Mouse (Mus musculus) heart, postnatal 14 days (tissue): ENCODE measurements around the gene Tmem156. TPM values are rescaled to one million over a fixed set of nuclear protein-coding genes. Genes with fewer than 3 reads are reported as not detected.

Source experiments
- DNase-seq, 2 experiments: peaks; one replicate each; pipeline ENCODE4 v3.0.0; 2021 to 2022
- intact Hi-C: fragments of 180-260 bp; cut with DNase I; formaldehyde crosslinking; loops from one replicate; pipeline ENCODE4 v1.15.1; 2025
- total RNA-seq, 2 experiments: library from RNA; stranded (reverse); gene quantifications; 2 replicates each; pipeline ENCODE4 v1.2.3; 2021

The Tmem156 gene
- total RNA-seq, 2 experiments from 2014 or later, result 0.73 TPM; not detected in 1

DNA sequence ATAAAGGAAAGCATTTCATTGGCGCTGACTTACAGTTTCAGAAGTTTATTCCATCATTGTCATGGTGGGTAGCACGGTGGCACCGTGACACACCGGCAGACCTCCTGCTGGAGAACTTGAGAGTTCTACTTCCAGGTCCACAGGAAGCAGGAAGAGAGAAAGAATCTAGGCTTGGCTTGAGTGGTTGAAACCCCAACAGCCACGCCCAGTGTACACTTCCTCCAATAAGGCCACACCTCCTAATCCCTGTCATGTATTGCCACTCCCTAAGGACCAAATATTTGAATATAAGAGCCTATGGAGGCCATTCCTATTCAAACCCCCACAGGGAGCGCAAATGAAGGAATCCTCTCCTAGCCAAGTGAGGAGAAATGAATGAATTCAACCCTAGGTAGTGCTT lies 34.3 kb downstream of the Tmem156 start:
- intact Hi-C loops, result no loop called here
- no peak for DNase-seq

DNA sequence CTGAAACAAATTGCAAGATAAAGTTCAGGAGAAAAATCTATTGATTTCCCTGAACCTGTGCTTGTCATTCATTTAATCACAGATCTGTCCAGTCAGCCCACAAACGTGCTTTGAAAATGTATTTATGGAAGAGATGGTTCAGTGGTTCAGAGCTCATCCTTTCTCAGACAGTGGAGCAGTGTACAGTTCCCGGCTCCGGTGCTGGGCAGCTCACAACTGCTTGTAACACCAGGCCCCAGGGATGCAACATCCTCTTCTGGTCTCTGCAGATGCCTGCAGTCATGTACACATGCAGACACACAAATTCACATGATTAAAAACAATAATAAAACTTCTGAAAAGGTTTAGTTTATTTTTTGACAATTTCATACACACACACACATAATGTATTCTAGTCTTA lies 40.4 kb downstream of the Tmem156 start:
- no peak for DNase-seq
- intact Hi-C loops, result no loop called here

DNA sequence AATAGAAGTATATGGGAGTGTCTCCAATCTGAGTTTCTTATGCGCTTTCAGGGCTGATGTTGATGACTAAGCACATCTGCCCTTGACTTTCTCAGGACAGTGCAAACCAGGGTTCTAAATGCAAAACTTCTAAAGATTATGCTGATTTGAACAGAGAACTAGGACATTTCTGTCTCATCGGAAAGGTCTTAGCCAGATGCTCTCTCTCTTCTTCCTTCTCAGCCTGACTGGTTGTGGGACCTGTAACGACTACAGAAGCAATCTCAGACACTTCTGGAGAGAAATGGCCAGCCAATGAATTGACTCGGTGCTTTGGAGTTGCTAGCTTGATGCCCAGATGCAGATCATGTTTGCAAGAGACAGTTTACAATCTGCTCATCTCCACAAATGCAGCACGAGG lies 42.1 kb downstream of the Tmem156 start:
- DNase-seq, result no peak
- intact Hi-C loops, result no loop called here

DNA sequence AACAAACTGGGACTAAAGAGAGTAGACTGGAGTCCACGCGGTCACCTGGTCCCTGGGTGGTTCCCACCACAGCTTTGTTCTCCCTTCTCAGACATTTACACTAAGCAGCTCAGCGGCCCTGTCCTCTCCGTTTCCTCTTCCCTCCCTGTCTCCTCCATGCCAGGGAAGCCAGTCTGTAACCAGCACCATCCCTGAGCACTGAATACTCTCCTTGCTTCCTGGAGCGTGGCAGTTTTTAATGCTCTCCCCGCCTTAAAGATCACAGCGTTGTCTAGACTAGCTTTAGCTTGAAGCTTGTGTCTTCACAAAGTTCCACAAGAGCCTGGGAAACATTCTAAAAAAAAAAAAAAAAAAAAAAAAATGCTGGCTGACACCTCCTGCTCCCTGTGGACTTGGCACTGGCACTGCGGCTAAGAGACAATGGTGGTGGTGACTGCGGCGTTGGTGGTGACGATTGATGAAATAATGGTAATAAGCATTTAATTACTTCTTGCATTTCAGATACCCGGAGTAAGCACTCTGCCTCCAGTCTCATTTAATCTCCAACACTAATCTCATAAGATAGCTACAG lies 44.6 kb downstream of the Tmem156 start:
- DNase-seq, result no peak
- intact Hi-C loops, result no loop called here

DNA sequence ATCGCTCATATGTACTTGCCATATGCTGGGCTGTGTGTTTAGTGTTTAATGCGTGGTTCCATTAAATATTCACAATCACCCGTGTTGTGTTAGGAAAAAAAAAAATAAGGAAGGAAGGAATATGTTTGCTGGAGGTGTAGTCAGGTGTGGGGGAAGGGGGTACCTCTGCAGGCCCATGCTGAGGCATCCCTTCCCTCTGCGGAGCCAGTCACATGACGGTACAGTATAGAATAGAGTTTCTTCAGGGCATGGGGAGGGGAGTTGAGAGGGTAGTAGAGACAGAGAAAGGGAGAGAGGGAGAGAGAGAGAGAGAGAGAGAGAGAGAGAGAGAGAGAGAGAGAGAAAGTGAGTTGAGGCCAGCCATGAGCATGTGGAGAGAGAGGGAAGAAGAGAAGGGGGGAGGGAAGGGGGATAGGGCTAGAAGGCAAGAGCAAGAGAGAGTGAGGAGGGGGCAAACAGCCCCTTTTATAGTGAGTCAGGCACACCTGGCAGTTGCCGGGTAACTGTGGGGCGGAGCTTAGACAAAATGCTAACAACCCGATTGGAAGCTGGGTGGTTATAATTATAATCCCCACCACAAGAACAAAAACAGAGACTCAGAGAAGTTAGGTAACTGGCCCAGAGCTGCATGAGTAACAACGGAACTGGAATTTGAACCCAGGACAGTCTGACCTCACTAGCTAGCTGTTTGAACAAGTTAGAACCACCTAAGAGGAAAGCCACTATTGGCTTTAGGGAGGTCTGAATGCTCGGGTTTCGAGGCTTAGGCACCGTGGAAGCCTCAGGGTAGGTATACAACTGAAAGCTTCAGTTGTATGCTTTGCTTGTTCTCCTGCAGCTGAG lies 45.3 kb downstream of the Tmem156 start:
- DNase-seq, result no peak
- intact Hi-C loops, result no loop called here

DNA sequence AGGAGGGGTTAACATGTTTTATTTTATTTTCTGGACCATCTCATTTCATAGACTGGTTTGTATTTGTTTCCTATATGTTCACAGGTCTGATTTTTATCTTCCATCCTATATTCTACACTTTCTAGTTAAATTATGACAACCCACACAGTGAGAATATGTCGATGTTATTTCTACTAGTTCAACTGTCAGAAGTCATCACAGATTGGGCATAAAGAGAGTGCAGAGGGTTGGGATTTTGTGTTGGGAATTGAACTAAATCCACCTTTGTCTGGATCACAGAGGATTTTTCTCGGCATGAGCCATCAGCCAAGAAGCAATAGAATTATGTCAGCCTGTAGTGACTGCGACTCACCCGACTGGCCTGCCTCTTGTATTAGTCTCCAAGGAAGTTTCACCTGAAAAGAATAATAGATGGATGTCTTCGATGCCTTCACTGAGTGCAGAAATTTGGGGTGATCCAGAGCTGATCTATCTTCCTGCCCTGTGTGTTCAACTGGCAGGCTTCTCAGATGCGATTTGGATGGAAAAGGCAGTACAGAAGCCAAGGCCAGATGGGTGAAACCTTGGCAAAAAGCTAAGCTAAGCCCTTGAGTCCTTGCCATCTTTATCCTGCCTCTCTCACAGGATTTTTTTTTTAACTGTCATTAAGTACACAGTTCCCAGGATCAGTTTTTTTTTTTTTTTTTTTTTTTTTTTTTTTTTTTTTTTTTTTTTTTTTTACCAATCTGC lies 46.1 kb downstream of the Tmem156 start:
- no peak for DNase-seq
- intact Hi-C loops, result no loop called here

DNA sequence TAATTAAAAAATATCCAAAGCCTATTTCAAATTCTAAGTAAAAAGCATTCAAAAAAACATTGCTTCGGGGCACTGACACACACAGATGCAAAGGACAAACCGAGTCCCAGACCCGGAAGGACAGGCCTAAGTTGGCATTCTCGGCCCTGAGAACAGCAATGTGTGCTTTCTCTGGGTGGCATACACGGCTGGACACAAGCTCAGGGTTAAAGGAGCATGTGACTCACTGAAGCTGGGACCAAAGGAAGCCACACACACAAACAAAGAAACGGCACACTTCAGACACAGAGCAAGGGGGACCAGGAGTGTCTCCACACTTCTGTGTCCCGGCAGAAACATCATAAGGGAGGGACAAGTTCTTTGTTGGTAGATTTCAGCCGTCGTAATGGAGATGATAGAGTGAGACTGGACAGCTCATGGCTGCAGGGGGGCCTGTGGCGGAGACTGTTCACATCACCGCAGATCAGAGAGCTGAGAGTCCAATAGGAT lies 48.5 kb downstream of the Tmem156 start:
- intact Hi-C loops, result no loop called here
- no peak for DNase-seq

DNA sequence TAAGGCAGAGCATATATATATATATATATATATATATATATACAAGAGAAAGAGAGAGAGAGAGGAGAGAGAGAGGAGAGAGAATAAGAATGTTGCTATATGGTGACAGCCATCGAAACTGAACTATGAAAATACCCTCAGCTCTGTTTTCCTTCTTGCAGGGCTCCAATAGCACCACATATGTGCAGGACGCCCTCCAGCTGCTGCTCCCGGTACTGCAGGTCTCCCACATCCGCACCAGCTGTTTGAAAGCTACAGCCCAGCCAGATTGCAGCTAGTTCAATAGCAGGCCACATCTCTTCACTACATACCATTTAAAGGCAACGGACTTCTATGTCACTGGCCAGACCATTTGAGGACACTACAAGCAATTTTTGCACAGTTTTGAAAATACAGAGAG lies 51.5 kb downstream of the Tmem156 start:
- peak in 1 of 2 experiments; percentile 31 for DNase-seq
- intact Hi-C loops, result no loop called here

DNA sequence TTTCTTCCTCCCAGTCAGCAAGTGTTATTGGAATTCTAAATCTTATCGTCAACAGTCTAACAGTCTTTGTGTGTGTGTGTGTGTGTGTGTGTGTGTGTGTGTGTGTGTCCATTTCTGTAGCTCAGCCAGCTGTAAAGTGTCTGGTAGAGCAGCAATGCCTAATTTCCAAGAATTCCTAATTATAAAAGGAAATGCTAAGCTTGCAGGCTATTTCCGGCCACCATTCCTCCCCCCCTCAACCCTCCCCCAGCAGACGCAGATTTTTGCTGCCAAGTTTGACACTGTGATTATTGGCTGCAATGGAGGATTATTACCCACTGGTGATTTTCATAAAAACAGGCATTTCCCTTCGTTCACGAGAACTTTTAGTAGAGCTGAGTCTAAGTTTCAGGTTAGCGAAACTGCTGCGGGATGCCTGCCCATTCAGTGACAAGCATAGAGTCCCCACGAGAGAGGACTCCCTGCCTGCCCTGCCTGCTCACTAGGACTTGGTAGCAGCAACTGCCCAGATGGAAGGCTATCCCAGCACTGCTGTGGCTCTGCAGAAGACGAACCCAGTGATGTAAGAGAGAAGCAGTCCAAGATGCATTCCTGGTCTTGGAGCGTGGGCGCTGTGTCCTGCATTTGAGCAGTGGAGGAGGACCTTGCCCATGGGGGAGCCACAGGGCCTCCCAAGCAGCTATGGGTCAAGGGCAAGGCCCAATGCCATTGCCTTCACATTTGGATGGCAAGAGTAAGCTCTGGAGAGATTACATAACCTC lies 52.9 kb downstream of the Tmem156 start:
- intact Hi-C loops, result no loop called here
- DNase-seq, result peak; percentile 31 to 53

DNA sequence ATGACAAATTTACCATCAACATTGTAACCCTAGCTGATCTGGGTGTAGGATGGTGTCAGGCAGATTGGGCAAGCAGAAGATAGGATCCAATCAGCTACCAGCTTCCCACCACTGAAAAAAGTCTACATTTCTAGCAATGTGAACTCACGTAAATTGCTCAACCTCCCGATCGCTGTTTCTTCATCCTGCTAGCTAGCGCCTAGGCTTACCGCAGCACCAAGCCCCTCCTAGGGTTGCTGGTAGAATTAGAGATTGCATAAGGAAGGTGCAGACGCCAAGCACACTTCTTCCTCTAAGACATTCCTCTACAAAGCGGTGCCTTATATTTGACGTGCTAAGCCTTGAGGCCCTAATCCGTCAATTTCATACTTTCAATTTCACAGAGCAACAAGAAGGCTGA lies 53.6 kb downstream of the Tmem156 start:
- no peak for DNase-seq
- intact Hi-C loops, result no loop called here

DNA sequence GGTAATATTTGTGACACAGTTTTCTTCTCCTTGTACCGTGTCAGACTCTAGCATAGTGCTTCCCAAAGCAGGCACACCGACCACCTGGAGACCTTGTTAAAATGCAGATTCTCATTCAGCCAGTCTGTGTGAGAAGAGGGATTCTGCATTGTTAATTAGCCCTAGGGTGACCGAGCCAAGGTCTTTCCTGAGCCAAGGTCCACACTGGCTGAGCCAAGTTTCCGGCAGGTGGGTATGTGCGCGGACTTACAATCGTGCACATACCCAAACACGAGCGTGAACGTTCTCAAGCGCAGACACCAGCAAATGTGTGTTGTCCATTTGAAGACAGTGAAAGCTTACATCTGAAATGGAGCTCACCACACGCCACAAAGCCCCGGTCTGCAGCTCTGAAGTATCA lies 55.3 kb downstream of the Tmem156 start:
- intact Hi-C loops, result no loop called here
- DNase-seq, result no peak

DNA sequence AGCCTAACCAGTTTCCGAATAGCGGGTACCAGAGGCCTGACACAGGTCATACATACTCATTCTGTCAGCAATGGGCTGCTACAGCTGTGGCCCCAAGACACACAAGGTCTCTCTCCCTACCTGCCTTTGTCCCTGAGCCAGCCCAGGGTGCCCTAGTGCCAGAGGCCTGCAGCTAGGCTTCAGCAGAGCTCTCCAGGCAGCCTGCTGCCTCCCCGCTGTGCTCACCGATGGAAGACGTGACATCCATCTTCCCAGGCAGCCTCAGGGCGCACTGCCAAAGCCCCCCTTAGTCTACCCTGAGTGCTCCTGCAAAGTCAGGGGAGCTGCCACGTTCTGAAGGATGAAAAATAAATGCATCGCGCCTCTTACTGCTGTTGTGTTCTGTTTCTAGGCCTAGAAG lies 63.9 kb downstream of the Tmem156 start:
- intact Hi-C loops, result loop anchor here (5.0 kb wide), 1 partner anchor 129 kb away; no protein-coding TSS in a partner anchor
- no peak for DNase-seq

DNA sequence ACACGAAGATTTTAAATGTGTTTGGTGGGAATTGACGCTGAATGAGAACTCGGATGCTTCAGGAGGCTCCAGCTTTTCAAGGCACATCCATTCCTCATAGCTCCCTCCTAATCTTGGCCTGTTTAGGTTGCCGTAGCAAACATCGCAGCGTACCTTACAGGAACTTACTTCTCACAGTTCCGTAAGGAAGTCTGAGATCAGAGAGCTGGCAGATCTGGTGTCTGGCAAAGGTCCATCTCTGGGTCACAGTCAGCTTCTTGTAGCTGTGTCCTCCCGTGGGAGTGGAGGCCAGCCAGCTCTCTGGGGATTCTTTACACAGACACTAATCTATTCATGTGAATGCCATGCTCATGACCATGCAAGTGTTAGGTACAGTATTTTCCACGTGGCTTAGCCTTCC lies 65.2 kb downstream of the Tmem156 start:
- peak in 1 of 2 experiments; percentile 17 for DNase-seq
- intact Hi-C loops, result loop anchor here (5.0 kb wide), 1 partner anchor 131 kb away; no protein-coding TSS in a partner anchor

DNA sequence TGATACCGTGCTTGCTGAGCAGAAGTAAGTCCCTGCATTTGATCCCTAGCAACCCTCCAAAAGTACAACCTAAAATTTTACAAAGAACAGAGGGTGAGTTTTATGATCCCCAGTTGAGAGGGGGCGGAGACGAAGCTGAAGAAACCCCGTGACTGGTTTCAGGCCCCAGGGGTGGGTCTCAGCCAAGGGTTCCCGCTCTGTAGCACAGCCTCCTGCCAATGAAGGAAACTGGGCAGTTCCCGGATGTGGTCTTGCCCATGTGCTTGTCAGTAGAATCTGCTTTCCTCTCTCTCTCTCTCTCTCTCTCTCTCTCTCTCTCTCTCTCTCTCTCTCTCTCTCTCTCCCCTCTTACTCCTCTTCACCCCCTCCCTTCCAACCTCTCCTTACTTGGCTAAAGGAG lies 66.0 kb downstream of the Tmem156 start:
- intact Hi-C loops, result loop anchor here (5.0 kb wide), 1 partner anchor 131 kb away; no protein-coding TSS in a partner anchor
- peak in 1 of 2 experiments; percentile 15 for DNase-seq

DNA sequence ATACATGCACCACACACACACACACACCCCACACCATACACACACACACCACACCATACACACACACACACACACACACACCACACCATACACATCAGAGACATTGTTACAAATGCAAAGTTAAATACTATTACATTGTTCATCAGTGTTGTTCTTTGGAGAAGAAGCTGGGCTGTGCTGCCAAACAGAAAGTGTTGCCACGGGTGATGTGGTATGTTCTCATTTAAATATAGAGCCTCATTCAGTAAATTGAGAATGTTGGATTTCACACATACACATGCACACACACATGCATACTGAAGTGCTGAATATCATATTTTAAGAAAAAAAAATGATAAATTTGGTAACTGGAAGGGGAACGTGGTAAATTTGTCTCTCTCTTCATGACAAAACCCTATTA lies 67.3 kb downstream of the Tmem156 start:
- intact Hi-C loops, result loop anchor here (5.0 kb wide), 1 partner anchor 133 kb away; no protein-coding TSS in a partner anchor

DNA sequence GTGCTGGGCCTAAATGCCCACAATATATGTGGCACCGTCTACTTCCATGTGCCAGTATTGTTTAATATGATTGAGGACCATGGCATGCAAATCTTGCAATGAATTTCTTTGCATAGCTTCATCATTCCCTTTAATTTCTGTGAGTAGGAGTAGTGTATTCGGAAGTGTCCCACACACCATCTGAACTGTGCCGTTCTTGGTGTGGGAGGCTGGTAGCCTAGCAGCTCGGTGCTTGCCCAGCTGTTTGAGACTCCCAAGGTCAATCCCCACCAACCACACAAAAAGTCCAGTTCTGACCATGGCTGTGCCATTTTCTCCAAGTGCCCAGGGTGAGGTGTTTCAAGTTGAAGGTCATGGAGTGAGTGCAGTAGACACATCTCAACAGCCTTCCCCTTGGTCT lies 69.9 kb downstream of the Tmem156 start:
- no peak for DNase-seq
- intact Hi-C loops, result no loop called here

More for the DNA sequence above, 67.3 kb downstream of the Tmem156 start:
- DNase-seq, result no peak

DNA sequence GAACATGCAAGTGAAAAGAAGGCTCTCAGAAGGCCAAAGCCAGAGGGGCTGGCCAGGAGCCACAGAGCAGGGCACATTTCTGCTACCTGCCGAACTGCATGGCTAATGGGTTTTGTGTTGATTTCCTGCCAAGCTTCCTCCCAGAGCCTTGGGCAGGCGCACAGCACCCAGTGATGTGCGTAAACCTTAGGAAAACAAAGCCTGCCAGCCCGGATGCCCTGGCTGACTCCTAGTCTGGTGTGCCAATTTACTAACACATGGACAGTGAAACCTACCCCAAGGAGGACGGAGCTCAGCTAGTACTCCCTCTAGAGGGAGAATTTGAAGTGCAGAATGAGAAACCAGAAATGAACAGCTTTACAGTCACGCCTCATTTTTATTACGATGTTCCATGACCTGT lies 72.1 kb downstream of the Tmem156 start:
- DNase-seq, result no peak
- intact Hi-C loops, result no loop called here

DNA sequence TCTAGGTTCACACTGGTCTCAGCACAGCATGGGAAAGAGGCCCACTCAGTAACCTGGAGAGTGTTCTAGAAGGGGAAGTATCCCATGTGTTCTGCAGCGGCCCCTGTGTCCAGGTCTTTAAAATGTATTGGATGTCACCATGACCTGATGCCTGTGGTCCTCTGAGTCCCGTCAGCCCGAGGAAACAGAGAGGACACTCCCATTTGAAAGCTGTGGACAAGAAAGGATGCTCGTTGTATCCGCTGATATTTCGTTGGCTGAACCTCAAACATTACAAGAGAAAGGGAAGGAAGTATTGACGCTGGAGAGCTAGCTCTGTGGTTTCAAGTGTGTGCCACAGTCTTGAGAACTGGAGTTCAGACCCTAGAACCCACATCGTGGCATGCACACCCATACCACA lies 72.8 kb downstream of the Tmem156 start:
- DNase-seq, result no peak
- intact Hi-C loops, result no loop called here

DNA sequence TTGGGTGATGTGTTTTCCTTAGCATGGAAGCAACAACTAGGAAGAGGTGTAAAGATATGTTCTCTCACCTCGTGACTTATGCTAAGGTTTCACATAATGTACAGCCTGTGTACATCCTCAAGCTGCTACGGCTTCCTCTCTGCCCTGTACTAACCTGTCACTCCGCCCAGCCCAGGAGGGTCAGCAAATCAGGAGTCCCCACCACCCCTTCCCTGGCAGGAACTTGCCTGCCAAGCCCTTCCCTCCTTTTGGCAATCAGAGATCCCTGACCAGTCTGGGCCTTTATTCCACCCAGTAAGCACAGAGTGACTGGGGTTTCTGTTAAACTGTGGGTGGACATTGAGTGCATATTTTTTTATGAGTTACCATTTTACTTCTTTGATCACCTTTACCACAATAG lies 76.4 kb downstream of the Tmem156 start:
- intact Hi-C loops, result no loop called here
- no peak for DNase-seq

DNA sequence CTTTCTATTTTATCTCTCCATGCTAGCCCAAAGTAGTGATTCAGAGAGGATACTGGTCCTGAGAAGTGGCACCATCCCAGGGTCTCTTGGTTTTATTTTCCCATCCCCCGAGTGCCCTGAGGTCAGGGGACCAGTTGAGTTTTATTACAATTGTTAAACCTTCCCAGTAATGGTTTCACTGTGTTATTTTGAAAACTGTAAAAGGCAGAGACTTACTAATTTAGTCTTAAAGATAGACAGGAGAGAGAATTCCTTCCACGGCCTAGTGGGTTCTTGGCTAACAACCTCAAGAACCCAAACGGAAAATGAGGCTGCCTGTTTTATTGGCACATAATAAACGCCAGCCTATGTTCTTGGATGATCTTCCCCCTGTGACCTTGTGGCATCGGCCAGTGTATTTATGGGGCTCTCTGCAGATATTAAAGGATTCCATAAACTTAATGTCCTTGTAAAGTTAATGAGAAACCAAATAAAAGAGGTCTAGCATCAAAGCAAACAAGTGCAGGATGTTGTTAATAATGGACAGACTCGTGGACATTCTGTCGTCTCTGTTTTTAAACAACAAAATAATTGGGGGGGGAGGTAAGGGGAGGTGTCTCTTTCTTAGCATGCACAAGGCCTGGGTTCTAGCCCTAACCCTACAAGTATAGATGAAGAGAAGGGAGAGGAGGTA lies 79.9 kb downstream of the Tmem156 start:
- DNase-seq, result no peak
- intact Hi-C loops, result no loop called here
